Mouse (Mus musculus) embryonic stem cell, embryonic (primary cell): ENCODE data around the gene Zfyve9.

Experiments used
- CTCF ChIA-PET, 4 experiments: fragments of 300-600 bp in 2 of 4; fragments of 350-600 bp in 2 of 4; sonication (Branson Sonifier 250); formaldehyde crosslinking; loops; one replicate each; lab custom pipeline; 2022; ENCODE audit warnings: inconsistent platforms in 2 of 4; lab: Charles Lee
- POLR2A ChIA-PET, 4 experiments: fragments of 300-600 bp in 2 of 4; fragments of 350-600 bp in 2 of 4; sonication (Branson Sonifier 250); formaldehyde crosslinking; loops; one replicate each; lab custom pipeline; 2022; ENCODE audit warnings: antibody characterized with exemption in 4 of 4, inconsistent platforms in 1 of 4; lab: Charles Lee

Gene Zfyve9

DNA sequence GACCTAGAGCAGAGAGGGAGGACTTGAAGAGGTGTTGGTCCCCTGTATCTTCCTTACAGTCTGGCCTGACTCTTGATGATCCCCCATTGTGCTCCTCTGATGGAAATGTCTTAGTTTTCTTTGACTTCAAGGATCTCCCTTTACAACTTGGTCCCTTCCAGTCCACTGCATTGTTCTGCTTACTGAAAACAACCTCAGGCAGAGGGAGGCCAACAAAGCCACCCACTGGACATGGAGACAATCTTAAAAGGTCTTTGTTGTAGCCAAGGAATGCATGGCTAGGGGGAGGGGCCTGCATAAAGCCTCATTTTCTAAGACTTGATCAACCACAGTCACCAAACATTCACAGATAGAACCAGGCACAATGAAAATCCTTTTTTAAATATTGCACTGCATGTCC, 145.5 kb downstream of the Zfyve9 start:
- POLR2A ChIA-PET, result interaction anchor here in 3 of 4 experiments (0.6 to 9.1 kb wide), 13 partner anchors 9 to 304 kb away, joined by 3 to 98 read pairs (median 4); partner anchors contain the start of genes Cc2d1b (in 3 of the 3), Btf3l4 (in 1 of the 3), Orc1 (in 1 of the 3) and Prpf38a (in 1 of the 3)

GRCm38 (mm10) chr4:108634696-108635095, 145.9 kb downstream of the Zfyve9 start:
- POLR2A ChIA-PET, result interaction anchor here in 3 of 4 experiments (1.0 to 9.1 kb wide), 8 partner anchors 9 to 296 kb away, joined by 3 to 98 read pairs (median 7); partner anchors contain the start of genes Cc2d1b (in 3 of the 3), Orc1 (in 1 of the 3) and Prpf38a (in 1 of the 3)
- CTCF ChIA-PET, result interaction anchor here in 1 of 4 experiments (0.6 to 1.3 kb wide), 2 partner anchors 13 to 53 kb away, joined by 4 to 5 read pairs; no protein-coding TSS in a partner anchor

More for the DNA sequence above, 145.5 kb downstream of the Zfyve9 start:
- CTCF ChIA-PET, result interaction anchor here in 1 of 4 experiments (0.6 to 1.3 kb wide), 2 partner anchors 13 to 52 kb away, joined by 4 to 5 read pairs; no protein-coding TSS in a partner anchor

DNA sequence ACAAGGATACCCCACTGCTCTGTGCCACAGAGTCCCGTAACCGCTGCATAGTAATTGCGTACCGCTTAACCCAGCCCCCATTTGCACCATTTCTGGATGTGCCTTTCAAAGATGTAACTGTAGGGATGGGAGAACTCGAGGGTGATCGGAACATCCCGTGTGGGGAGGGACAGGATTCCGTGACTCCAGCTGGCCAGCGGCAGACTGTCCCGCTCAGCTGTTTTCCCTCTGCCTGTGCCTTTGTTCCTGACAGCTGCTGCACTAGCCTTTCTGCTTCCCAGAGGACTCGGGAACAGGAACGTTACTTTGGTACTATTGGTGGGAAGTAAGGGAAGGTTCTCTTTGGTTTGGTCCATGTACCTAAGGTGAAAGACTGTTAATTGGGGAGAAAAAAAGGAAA, 146.9 kb downstream of the Zfyve9 start:
- ChIA-PET POLR2A (interaction anchor here in 3 of 4 experiments (0.7 to 9.1 kb wide), 8 partner anchors 8 to 295 kb away, joined by 3 to 98 read pairs (median 6); partner anchors contain the start of genes Cc2d1b (in 2 of the 3), Orc1 (in 2 of the 3) and Prpf38a (in 2 of the 3)), CTCF (interaction anchor here in 1 of 4 experiments (0.5 kb wide), 1 partner anchor 132 kb away, joined by 3 read pairs; no protein-coding TSS in a partner anchor)

- POLR2A ChIA-PET, result interaction anchor here in 3 of 4 experiments (0.8 to 9.1 kb wide), 8 partner anchors 8 to 53 kb away, joined by 3 to 98 read pairs (median 4); partner anchors contain the start of genes Cc2d1b (in 2 of the 3), Orc1 (in 2 of the 3) and Prpf38a (in 2 of the 3)
- CTCF ChIA-PET, result no interaction called here
These were observed 149.0 kb downstream of the Zfyve9 start for GRCm38 (mm10) chr4:108631616-108632015.

DNA sequence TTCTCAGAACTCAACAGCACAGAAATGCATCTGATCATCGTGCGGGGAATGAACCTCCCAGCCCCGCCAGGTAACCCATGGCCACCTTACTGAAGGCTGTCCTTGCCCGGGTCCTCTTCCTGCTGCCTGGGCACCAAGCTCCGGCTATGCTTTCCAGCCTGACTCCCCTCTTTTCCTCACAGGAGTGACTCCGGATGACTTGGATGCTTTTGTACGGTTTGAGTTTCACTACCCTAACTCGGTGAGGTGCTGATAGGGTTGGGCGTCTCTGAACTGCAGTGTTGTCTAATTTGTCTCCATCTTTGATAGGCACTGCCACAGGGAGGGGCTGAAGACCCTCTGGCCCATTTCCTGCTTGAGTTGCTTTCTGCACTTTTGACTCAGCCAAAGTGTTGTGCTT, 150.5 kb downstream of the Zfyve9 start:
- ChIA-PET POLR2A (interaction anchor here in 3 of 4 experiments (0.9 to 9.1 kb wide), 6 partner anchors 9 to 64 kb away, joined by 3 to 98 read pairs (median 6); partner anchors contain the start of gene Cc2d1b (in 3 of the 3)), CTCF (interaction anchor here in 2 of 4 experiments (0.6 to 1.3 kb wide), 5 partner anchors 9 to 726 kb away, joined by 3 read pairs; partner anchors contain the start of gene Cc2d1b (in 1 of the 2))

DNA sequence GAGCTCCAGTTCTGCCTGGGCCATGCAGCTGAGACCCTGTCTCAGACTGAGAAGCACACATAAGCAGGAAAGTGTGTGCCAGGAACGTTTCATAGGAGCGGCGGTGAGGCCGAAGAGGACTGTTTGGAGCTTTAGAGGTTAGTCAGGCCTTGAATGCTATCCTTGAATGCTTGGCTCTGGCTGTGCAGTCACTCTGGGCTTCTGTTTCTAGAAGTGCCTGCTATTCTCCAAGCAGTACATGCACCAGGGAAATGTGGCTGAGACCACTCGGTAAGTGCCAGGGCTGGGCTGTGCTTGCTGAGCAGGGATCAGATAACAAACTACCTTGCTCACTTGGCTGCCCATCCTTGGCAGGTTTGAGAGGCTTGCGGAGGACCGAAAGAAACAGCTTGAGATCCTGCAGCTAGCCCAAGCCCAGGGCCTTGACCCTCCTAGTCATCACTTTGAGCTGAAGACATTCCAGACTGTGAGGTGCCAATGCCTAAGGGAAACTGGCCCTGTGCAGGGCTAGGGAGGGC, 151.2 kb downstream of the Zfyve9 start:
- ChIA-PET CTCF (interaction anchor here in 2 of 4 experiments (0.6 to 0.8 kb wide), 3 partner anchors 10 to 725 kb away, joined by 3 read pairs; partner anchors contain the start of gene Cc2d1b (in 1 of the 2)), POLR2A (interaction anchor here in 3 of 4 experiments (0.9 to 9.1 kb wide), 6 partner anchors 9 to 64 kb away, joined by 3 to 98 read pairs (median 6); partner anchors contain the start of gene Cc2d1b (in 3 of the 3))

DNA sequence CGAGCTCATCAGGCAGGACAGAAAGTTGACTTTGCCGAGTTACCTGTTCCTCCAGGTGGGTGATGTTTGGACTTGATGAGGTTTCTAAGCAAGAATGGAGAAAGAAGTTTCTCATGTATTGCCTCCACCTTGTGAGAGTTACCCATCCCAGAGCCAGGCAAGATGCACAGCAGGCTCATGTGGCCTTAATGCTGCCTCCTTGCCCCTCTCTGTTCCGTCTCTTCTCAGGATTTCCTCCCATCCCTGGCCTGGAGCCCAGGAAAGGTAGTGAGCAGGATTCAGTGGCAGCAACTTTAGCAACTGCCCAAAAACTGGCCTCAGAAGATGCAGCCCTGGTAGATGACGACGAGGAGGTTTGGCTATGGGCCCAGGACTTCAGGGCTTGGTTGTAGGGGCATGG, 153.5 kb downstream of the Zfyve9 start:
- ChIA-PET CTCF (no interaction called here), POLR2A (interaction anchor here in 2 of 4 experiments (0.5 to 9.1 kb wide), 6 partner anchors 7 to 477 kb away, joined by 3 to 98 read pairs (median 3); partner anchors contain the start of genes Cc2d1b (in 1 of the 2), Orc1 (in 1 of the 2) and Prpf38a (in 1 of the 2))

- ChIA-PET POLR2A (interaction anchor here in 2 of 4 experiments (0.6 to 11.9 kb wide), 17 partner anchors 10 to 321 kb away, joined by 3 to 102 read pairs (median 10); partner anchors contain the start of genes Btf3l4 (in 1 of the 2), Orc1 (in 1 of the 2), Prpf38a (in 1 of the 2) and Tut4 (in 1 of the 2)), CTCF (interaction anchor here (0.5 to 1.6 kb wide), 6 partner anchors 9 to 282 kb away, joined by 3 to 5 read pairs (median 3); no protein-coding TSS in a partner anchor)
These were observed 159.1 kb downstream of the Zfyve9 start for GRCm38 (mm10) chr4:108621504-108621903.

- ChIA-PET CTCF (interaction anchor here in 2 of 4 experiments (1.2 kb wide), 2 partner anchors 160 to 281 kb away, joined by 3 to 5 read pairs; partner anchors contain the start of gene Zfyve9 (in 1 of the 2)), POLR2A (interaction anchor here (0.5 to 11.9 kb wide), 35 partner anchors 10 to 817 kb away, joined by 3 to 102 read pairs (median 9); partner anchors contain the start of genes Orc1 (in 3 of the 4), Prpf38a (in 3 of the 4), Btf3l4 (in 2 of the 4) and 0610037L13Rik (in 1 of the 4))
These were observed 160.1 kb downstream of the Zfyve9 start for GRCm38 (mm10) chr4:108620536-108620935.

GRCm38 (mm10) chr4:108619587-108620341, 160.8 kb downstream of the Zfyve9 start, which contains the start of gene Cc2d1b:
Gene Cc2d1b, plus strand, starts transcription at chr4:108619940.
- ChIA-PET CTCF (interaction anchor here in 1 of 4 experiments (1.0 to 1.4 kb wide), 4 partner anchors 10 to 1166 kb away, joined by 3 to 5 read pairs (median 3); partner anchors contain the start of gene Zfyve9), POLR2A (interaction anchor here (0.5 to 11.9 kb wide), 89 partner anchors 8 to 816 kb away, joined by 3 to 102 read pairs (median 4); partner anchors contain the start of genes Orc1 (in 4 of the 4), Prpf38a (in 4 of the 4), Btf3l4 (in 3 of the 4) and Coa7 (in 3 of the 4))

GRCm38 (mm10) chr4:108619165-108619564, 161.4 kb downstream of the Zfyve9 start:
- CTCF ChIA-PET, result interaction anchor here in 1 of 4 experiments (1.0 to 1.4 kb wide), 4 partner anchors 11 to 1165 kb away, joined by 3 to 5 read pairs (median 3); partner anchors contain the start of gene Zfyve9
- POLR2A ChIA-PET, result interaction anchor here (0.6 to 11.9 kb wide), 77 partner anchors 9 to 816 kb away, joined by 3 to 102 read pairs (median 5); partner anchors contain the start of genes Orc1 (in 4 of the 4), Prpf38a (in 4 of the 4), Btf3l4 (in 3 of the 4) and Coa7 (in 3 of the 4)

DNA sequence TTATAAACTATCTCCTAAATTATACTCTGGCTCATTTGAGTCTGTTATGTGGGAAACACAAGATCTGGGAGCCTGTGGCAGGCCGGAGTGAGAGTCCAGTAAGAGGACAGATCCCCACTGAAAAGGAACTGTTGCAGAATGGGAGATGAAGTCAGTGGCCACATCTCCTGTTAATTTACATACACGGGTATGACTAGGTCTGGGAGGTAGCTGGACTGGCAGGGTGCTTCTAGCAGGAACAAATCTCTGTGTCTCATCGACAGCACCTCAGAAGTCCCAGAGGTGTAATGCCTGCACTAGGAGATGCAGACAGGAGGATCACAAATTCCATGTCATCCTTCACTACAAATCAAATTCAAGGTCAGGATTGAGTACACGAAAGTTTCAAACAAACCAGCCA, 162.0 kb downstream of the Zfyve9 start:
- ChIA-PET CTCF (interaction anchor here in 1 of 4 experiments (1.0 kb wide), 1 partner anchor 1165 kb away, joined by 3 read pairs; no protein-coding TSS in a partner anchor), POLR2A (interaction anchor here (0.6 to 11.9 kb wide), 29 partner anchors 8 to 445 kb away, joined by 3 to 102 read pairs (median 11); partner anchors contain the start of genes Btf3l4 (in 2 of the 4), Orc1 (in 2 of the 4), Prpf38a (in 2 of the 4) and Coa7 (in 1 of the 4))

DNA sequence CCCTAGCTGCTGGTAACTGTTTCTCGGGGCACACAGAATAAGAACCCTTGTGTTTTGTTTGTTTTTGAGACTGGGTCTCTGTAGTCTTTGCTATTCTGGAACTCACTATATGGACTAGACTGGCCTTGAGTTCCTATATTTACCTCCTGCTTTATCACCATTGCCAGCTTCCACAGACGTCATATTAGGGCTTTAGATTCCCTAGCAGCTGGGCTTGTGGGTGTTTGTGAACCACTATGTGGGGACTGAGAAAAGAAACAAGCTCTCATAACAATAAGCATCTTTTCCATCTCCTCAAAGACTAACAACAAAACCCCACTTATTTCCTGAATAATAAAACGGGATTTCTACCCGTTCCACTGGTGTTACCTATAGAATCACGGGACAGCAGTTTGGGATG, 169.7 kb downstream of the Zfyve9 start:
- CTCF ChIA-PET, result interaction anchor here in 1 of 4 experiments (0.5 kb wide), 1 partner anchor 274 kb away, joined by 6 read pairs; no protein-coding TSS in a partner anchor
- POLR2A ChIA-PET, result interaction anchor here in 2 of 4 experiments (1.0 to 11.9 kb wide), 8 partner anchors 8 to 436 kb away, joined by 3 to 102 read pairs (median 8); partner anchors contain the start of genes Cc2d1b (in 2 of the 2), Orc1 (in 1 of the 2) and Prpf38a (in 1 of the 2)

GRCm38 (mm10) chr4:108608651-108609050, 171.9 kb downstream of the Zfyve9 start:
- CTCF ChIA-PET, result no interaction called here
- POLR2A ChIA-PET, result interaction anchor here in 3 of 4 experiments (0.6 to 4.5 kb wide), 12 partner anchors 8 to 200 kb away, joined by 3 to 29 read pairs (median 5); partner anchors contain the start of genes Cc2d1b (in 2 of the 3), Orc1 (in 2 of the 3) and Prpf38a (in 2 of the 3)

GRCm38 (mm10) chr4:108601870-108602269, 178.7 kb downstream of the Zfyve9 start:
- POLR2A ChIA-PET, result interaction anchor here in 2 of 4 experiments (1.2 to 9.0 kb wide), 7 partner anchors 8 to 26 kb away, joined by 4 to 102 read pairs (median 11); partner anchors contain the start of genes Orc1 (in 2 of the 2), Prpf38a (in 2 of the 2) and Cc2d1b (in 1 of the 2)
- CTCF ChIA-PET, result interaction anchor here in 1 of 4 experiments (0.6 kb wide), 2 partner anchors 166 to 1239 kb away, joined by 6 read pairs; no protein-coding TSS in a partner anchor

- ChIA-PET CTCF (no interaction called here), POLR2A (interaction anchor here in 2 of 4 experiments (1.5 to 4.3 kb wide), 8 partner anchors 8 to 36 kb away, joined by 4 to 15 read pairs (median 7); partner anchors contain the start of genes Cc2d1b (in 1 of the 2), Orc1 (in 1 of the 2) and Prpf38a (in 1 of the 2))
These were observed 182.3 kb downstream of the Zfyve9 start for GRCm38 (mm10) chr4:108598306-108598705.
